In the genomic region with DNA sequence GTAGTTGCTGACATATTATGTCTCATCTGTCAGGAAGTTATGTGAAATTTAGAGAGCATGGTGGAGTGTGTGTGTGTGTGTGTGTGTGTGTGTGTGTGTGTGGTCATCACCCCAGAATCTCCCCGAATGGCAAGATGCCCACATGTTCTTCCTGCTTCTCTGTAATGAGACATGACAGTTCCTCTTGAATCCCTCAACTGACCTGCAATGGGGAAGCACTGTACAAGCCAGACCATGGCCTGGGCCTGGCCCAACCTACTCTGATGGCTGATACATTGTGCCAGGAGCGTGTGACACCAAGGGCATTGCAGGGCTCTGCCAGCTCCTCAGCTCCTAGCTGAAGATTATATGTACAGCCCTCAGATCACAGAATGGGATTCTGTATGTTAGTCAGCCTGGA, we compare ENCODE assay signal across 20 mouse cellular contexts.
DNase-seq lines count a peak whose midpoint lies in the region; ATAC-seq and TF ChIP-seq lines count a peak whose summit lies in the region.
"Had no signal": no experiment of that assay in that cellular context is flagged by ENCODE, and none has a peak within 500 bp of the region (broad histone marks: within the 10 kb centered on the region; RNA-seq: fewer than 3 reads in every experiment).

No protein-coding gene starts in this region.

- no peak overlapping the region for H3K4me3 ChIP-seq in bone marrow macrophage, adult 2 months (ENCODE audit: insufficient read depth, low read length)
- H3K4me3 ChIP-seq: embryonic facial prominence, embryonic 13.5 days; limb, embryonic 13.5 days; liver, embryonic 13.5 days; lung, embryonic 15.5 days; megakaryocyte, embryonic 14.5 days had no signal

- peak overlapping the region; percentile 17 for H3K27ac ChIP-seq in bone marrow macrophage, adult 2 months (ENCODE audit: insufficient read depth, low read depth, low read length)
- H3K27ac ChIP-seq: embryonic facial prominence, embryonic 13.5 days; hindbrain, postnatal 0 days; kidney, postnatal 0 days; limb, embryonic 13.5 days; liver, embryonic 13.5 days; lung, embryonic 15.5 days had no signal

- DNase-seq in cerebellum, adult 9-11 months, result peak; percentile 35
- DNase-seq in cerebellum, adult 11 months, result no peak
- DNase-seq in left cerebral cortex, postnatal 4 days, result peak; percentile 10
- DNase-seq in left cerebral cortex, adult 18-20 months (ENCODE audit: low spot score in 2 of 2), result no peak
- DNase-seq in MN1 (ENCODE audit: low spot score), result no peak
- DNase-seq: gastrocnemius, postnatal 25 days; heart, postnatal 4 days; liver, embryonic 13.5 days; right cerebral cortex, adult 18-20 months; thymus, postnatal 36 days had no signal

- no peak for TF ChIP-seq CTCF in bone marrow macrophage, adult 2 months (IDR thresholded peaks at IDR 0.05; ENCODE audit: low read depth, low read length)

- intact Hi-C loops in left cerebral cortex, postnatal 4 days (cut with DNase I), result no loop called here

- peaks cover 33% of the 10 kb centered on the region for H3K4me1 ChIP-seq in bone marrow macrophage, adult 2 months (ENCODE audit: control insufficient read depth, insufficient read depth, low read length)
- H3K4me1 ChIP-seq: embryonic facial prominence, embryonic 13.5 days; limb, embryonic 13.5 days; liver, embryonic 13.5 days; lung, embryonic 15.5 days had no signal

- ATAC-seq in megakaryocyte, adult 5-6 weeks (ENCODE audit: poor library complexity, severe bottlenecking), result peak; percentile 38; the same call in 1 of the 2 replicates
- ATAC-seq: forebrain, embryonic 14.5 days; hindbrain, postnatal 0 days; intestine, postnatal 0 days had no signal

- TF ChIP-seq POLR2A in bone marrow macrophage, adult 2 months (IDR thresholded peaks at IDR 0.05; ENCODE audit: borderline replicate concordance, low read depth, low read length), result no peak

Comparison
In these comparisons a context has a peak if more than half of its experiments do, and no peak if none do; other contexts are left out.
1. DNase-seq: peak in cerebellum, adult 9-11 months (single experiment) and left cerebral cortex, postnatal 4 days (single experiment); none in cerebellum, adult 11 months (single experiment), left cerebral cortex, adult 18-20 months (0 of 2) and MN1 (single experiment).